Mouse (Mus musculus): Measurements from ENCODE around the gene Pigs.

Pigs gene

DNA sequence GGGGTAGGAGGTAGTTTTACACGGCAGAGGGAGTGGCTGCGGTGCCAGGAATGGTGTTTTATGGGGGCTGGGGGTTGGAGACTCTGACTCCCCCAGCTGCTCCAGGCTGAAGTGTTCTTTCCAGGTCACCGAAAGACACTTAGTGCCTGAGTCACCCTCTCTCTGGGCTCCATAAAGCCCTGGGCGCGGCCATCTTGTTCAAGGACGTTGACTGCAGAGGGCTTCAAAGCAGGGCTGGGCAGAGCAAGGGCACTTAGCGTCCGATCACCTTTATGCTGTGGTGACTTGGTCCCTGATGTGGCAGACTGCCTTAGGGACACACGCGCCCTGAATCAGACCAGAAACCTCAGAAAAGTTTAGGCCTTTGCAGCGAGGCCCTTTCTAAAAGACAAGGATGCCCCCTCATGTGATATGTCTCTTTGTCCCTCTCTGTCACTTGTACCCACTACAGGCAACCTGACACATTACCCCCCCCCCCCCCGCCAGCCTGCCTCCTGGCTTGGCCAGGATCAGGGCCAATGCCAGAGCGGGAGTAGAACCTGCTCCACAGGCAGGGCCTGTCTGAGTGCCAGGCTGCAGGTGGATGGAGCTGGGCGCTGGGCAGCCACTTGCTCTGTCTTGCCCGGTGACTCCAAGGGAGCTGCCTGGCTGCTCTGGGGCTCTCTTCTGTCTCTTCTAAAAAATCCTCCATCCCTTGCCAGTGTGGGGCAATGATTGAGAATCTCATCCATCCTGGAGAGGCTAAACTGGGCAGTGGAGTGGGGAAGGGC lies 39.4 kb downstream of the Pigs start:
- no peak for DNase-seq

DNA sequence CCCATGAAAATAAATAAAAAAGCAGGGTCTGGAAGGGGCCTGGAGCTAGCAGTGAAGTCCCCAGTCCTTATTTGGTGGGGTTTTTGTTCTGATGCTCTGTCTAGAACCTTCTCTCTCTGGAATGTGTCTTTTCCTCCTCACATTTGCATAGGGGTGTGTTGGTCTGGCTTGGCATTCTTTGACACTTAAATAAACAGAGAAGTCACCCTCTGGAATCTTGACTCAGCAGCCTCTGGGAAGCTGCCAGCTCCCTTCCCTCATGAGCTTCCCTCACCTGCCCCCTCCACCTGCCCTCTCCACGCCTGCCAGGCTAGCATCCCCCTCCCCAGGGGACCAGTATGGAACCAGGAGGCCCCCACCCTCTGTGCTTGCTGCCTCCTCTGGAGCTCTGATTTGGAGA lies 42.2 kb downstream of the Pigs start:
- peak; percentile 43 to 75 for DNase-seq

DNA sequence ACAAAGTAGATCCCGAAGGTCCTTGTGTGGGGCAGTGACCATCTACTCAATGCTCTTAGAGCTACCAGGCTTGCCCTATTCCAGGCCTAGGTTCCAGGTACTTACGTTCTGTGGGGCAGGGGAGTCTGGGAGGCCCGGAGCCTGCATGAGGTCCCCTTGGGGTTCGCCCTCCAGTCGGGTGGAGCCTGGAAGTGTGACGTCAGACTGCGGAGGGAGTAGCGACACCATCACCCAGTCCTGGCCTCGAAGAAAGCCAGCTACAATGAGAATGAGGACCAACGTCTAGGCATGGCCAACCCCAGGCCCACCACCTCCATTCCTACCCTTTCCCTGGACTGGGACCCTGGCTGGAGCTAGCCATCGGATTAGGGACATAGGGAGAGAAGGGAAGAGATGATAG lies 43.5 kb downstream of the Pigs start:
- DNase-seq: no peak

DNA sequence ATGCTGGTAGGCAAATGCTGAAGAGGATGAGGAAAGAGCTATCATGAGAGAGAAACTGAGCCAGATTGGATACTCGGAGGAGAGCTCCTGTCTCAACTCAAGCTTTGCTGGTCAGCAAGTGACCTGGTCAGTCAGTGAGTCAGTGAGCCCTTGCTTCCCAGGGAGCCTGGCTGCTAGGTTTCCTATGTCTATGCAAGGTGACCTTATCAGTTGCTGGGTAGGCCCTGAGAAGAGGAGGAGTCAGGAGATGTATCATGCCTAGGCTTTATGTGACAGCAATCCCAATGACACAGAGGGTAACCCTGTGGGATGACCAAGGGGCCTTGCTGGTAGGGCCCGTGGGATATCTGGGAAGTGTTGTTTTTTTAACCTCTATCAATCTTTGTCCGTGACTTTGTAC lies 44.0 kb downstream of the Pigs start:
- DNase-seq: no peak

DNA sequence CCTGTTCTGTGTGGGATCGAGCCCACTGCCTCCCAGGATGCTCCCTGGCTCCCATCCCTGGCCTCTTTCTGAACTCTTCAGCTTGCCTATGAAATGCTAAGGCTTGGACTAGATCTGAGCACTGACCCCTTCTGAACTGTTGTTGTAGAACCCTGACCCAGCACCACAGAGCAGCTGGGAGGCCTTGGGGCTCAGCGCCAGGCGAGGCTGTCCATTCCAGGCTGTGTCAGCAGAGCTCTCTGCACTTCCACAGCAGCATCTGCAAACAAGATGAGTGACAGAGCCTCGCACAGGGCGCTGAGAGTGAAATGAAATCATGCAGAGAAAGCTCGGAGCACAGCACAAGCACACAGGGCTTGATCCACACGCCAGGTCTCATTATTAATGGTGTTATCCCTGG lies 44.4 kb downstream of the Pigs start:
- peak in 1 of 2 experiments; percentile 62 for DNase-seq

DNA sequence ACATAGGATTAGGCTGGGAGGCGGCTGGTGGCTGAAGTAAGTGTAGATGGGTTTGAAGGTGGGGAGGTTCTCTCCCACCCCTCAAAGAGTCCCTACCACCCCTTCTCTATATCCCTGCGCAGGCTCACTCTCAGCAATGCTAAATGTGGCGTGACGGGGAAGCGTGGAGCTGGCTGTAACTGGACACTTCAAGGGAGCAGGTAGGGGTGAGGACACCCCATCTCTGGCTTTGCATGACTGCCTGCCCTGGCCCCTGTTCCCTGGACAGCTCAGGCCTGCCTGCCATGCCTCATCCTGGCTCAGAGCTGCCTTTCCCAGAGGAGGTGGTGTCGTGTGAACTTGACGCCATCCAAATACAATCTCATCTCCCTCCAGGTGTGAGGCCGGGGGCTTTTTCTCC lies 45.9 kb downstream of the Pigs start:
- DNase-seq: no peak

DNA sequence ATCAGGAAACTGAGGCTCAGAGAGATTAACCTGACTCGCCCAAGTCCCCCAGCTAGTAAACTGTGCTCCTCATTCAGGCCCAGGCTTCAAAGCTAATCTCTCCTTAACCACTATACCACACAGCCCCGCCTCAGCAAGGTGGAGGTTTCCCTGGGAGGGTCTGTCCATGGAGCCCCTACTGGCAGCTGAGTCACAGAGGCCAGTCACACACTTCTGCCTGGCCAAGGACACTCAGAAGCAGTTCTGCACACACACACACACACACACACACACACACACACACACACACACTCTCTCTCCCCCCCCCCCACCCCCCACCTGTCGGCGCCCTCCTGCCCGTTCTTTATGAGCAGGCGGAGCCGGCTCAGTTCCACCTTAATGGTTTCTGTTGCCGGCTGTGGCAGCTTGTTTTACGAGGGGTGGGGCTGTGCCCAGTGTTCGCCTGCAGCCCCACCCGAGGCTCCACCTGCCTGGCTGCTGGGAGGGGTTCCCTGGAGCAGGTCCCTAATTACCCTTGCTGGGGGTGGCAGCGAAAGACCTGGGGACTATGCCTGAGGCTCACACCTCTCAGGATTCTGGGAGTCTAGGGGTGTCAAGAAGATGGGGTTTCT lies 49.4 kb downstream of the Pigs start:
- no peak for DNase-seq

DNA sequence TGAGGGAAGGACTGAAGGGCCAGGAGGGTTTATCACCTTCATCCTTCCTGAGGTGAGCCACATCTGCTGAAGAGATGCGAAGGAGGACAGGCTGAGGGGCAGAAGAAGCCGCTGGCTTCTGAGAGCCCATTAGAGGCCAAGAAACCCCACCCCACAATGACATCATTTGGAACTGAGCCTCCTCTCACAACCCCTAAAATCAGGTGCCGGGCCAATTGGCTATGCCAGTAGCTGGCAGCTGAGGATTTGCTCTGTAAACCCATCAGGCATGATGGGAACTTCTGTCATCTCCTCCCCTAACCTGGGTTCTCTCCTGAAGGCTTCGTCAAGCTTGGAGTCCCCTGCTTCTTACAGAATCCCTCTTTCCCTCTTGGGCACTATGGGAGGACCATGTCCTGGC lies 52.1 kb downstream of the Pigs start:
- DNase-seq: no peak

DNA sequence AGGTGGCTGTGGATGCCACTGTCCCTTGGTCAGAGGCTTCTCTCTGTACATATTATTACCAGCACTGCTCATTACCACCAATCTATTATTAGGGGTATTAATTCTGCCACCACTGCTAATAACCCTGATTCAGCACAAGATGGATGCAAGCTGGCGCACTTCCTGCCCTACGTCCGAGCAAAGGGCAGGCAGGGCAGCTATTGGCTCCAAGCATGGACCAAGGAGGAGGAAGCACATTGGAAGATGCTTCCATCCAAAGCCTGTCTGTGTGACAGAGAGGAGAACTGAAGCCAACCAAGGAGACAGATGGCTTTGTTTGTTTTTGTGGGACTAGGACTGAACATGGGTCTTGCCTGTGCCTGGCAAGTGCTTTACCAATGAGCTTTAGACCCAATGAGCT lies 52.8 kb downstream of the Pigs start:
- DNase-seq: no peak

DNA sequence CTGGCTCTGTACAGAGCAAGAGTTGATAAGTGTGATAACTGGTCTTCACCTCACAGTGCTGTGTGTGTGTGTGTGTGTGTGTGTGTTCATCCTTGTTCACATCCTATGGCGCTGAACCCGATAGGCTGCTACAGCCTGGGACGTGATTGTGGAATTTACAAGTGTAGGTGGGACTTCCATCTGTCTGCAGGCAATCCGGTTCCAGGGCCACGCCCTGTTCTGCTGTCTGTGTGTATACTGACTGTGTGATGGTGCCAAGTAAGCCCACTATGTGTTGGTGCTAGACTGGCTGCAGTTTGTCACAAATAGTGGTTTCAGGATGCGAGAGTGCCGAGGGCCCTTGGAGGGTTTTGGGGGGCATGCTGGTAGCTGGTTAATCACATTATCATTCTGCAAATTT lies 54.1 kb downstream of the Pigs start:
- no peak for DNase-seq

DNA sequence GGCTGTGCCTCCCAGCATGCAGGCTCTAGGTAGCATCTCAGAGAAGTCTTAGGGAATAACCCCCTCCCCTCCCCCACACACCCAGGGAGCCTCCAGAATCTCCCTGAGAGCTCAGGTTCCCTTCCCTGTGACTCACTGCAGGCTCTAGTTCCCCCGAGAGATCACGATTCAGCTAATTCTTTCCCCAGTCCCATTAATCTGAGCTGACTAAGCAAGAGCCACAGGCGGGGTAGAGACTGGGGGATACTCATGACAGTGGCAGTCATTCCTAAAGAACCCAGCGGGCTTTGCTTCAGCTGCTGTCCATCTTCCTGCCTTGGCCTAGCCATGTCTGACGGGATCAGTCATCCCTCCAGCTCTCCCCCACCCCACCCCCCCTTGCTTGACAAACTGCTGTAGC lies 54.5 kb downstream of the Pigs start:
- DNase-seq: no peak

DNA sequence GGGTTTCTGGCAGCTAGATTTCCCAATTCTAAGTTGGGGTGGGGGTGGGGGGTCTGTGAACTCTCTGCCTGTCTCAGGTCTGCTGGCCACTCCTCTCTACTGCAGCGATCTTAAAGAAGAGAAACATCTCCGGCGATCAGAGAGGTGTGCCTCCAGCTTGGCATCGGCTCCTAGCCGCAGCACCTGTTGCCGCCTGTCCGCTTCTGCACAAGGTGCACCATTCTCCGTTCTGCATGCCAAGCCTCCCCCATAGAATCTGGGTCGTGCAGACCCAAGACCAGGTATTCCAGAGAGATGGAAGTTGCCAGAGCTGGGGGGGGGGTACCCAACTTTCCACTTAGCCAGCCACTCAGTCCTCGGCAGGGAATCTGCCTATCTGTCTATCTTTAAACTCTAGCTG lies 57.6 kb downstream of the Pigs start:
- DNase-seq: no peak

DNA sequence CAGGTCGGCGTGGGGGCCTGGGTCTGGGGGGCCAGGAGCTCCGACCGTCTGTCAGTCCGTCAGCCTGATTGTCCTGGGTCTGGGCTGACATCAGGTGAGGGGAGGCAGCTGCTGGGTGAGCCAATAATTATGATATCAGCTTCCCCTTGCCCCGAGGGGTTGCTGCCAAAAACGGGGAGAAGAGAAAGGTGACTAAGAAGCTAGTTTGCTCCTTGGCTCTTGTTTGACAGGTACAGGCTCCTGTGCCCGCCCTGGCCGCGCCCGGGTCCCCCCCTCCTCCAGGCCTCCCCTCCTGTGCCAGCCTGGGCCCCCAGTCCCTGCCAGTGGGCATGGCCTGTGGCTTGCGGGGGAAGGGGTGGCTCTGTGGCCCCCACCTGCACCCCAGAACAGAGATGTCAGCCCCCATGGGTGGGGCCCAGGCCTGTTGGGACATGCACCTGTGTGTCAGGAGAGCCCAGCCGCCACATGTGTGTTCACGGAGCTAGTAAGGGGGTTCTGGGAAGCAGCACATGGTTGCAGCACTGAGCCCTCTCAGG lies 58.4 kb downstream of the Pigs start, which contains the start of gene Foxn1:
TSS of gene Foxn1 (minus strand) at position 51 of the 536 bp plus-strand sequence.
- no peak for DNase-seq
